Mouse (Mus musculus): ENCODE results near the gene Irgm1. TPM values are rescaled to one million over a fixed set of nuclear protein-coding genes. Genes with fewer than 3 reads are reported as not detected.
"Not testable (repeated sequence)": the region's sequence is repeated elsewhere in the genome, so short reads cannot be mapped to it uniquely, and the experiment has no call there.

The Irgm1 gene
- polyA plus RNA-seq (2012; rRNA removed): 7.3 and 11.5 TPM in 2 replicates

GRCm38 (mm10) chr11:48871201-48871772 is at the start of gene Irgm1:
TSS of gene Irgm1 (minus strand) at chr11:48871683.
- H3K4me3 ChIP-seq (replicated peaks; ENCODE audit: extremely low read depth, low read depth, low read length): peak within 1 kb of the TSS; percentile 83
- TF ChIP-seq POLR2A (IDR thresholded peaks at IDR 0.05; ENCODE audit: borderline replicate concordance, extremely low read depth, low read depth, low read length) (peak; percentile 64; the same call in 1 of the 2 replicates), CTCF (IDR thresholded peaks at IDR 0.05; ENCODE audit: insufficient read depth, low read length) (no peak)
- DNase-seq: peak; percentile 75
- WGBS: under 1% methylated on average over 19 of the region's 19 CpGs
- H3K4me1 ChIP-seq (ENCODE audit: control insufficient read depth, insufficient read depth, low read length): peaks cover 15% of the 10 kb centered on the region

- Histone ChIP-seq H3K4me1 (ENCODE audit: control insufficient read depth, insufficient read depth, low read length) (no peaks in the 10 kb centered on the region), H3K4me3 (replicated peaks; ENCODE audit: extremely low read depth, low read depth, low read length) (no peak overlapping the region)
- DNase-seq: no peak
- TF ChIP-seq POLR2A (IDR thresholded peaks at IDR 0.05; ENCODE audit: borderline replicate concordance, extremely low read depth, low read depth, low read length) (no peak), CTCF (IDR thresholded peaks at IDR 0.05; ENCODE audit: insufficient read depth, low read length) (no peak)
- WGBS: 67% methylated on average over 3 of the region's 3 CpGs
These were observed 46.9 kb upstream of the Irgm1 start for GRCm38 (mm10) chr11:48918380-48918779.

- no peak for DNase-seq
- 85% methylated on average over 1 of the region's 1 CpGs for WGBS
These were observed 42.1 kb upstream of the Irgm1 start for GRCm38 (mm10) chr11:48913611-48914010.

GRCm38 (mm10) chr11:48908459-48908858 is 37.0 kb upstream of the Irgm1 start:
- no peaks in the 10 kb centered on the region for H3K4me1 ChIP-seq (ENCODE audit: control insufficient read depth, insufficient read depth, low read length)
- no peak for DNase-seq
- TF ChIP-seq POLR2A (IDR thresholded peaks at IDR 0.05; ENCODE audit: borderline replicate concordance, extremely low read depth, low read depth, low read length) (no peak), CTCF (IDR thresholded peaks at IDR 0.05; ENCODE audit: insufficient read depth, low read length) (no peak)
- WGBS: 39% methylated on average over 1 of the region's 1 CpGs
- H3K4me3 ChIP-seq (replicated peaks; ENCODE audit: extremely low read depth, low read depth, low read length): no peak overlapping the region

More at GRCm38 (mm10) chr11:48913611-48914010, 42.1 kb upstream of the Irgm1 start:
- H3K4me1 ChIP-seq (ENCODE audit: control insufficient read depth, insufficient read depth, low read length): no peaks in the 10 kb centered on the region
- no peak overlapping the region for H3K4me3 ChIP-seq (replicated peaks; ENCODE audit: extremely low read depth, low read depth, low read length)
- TF ChIP-seq POLR2A (IDR thresholded peaks at IDR 0.05; ENCODE audit: borderline replicate concordance, extremely low read depth, low read depth, low read length) (no peak), CTCF (IDR thresholded peaks at IDR 0.05; ENCODE audit: insufficient read depth, low read length) (no peak)

GRCm38 (mm10) chr11:48902021-48902420 is 30.5 kb upstream of the Irgm1 start, which contains the start of gene Gm5431:
TSS of gene Gm5431 (minus strand) at chr11:48902214.
- peaks cover 11% of the 10 kb centered on the region; the same call in 1 of the 2 replicates for H3K4me1 ChIP-seq (ENCODE audit: control insufficient read depth, insufficient read depth, low read length)
- no peak for DNase-seq
- no peak for TF ChIP-seq CTCF (IDR thresholded peaks at IDR 0.05; ENCODE audit: insufficient read depth, low read length)
- TF ChIP-seq POLR2A (IDR thresholded peaks at IDR 0.05; ENCODE audit: borderline replicate concordance, extremely low read depth, low read depth, low read length): no peak
- no peak within 1 kb of the TSS for H3K4me3 ChIP-seq (replicated peaks; ENCODE audit: extremely low read depth, low read depth, low read length)
- WGBS: 24% methylated on average over 2 of the region's 2 CpGs

- 87% methylated on average over 1 of the region's 1 CpGs for WGBS
- not testable (repeated sequence) for H3K4me3 ChIP-seq (replicated peaks; ENCODE audit: extremely low read depth, low read depth, low read length); DNase-seq
- H3K4me1 ChIP-seq (ENCODE audit: control insufficient read depth, insufficient read depth, low read length): peaks cover 11% of the 10 kb centered on the region; the same call in 1 of the 2 replicates
These were observed 30.1 kb upstream of the Irgm1 start for GRCm38 (mm10) chr11:48901567-48901930.

- H3K4me1 ChIP-seq (ENCODE audit: control insufficient read depth, insufficient read depth, low read length): peaks cover 11% of the 10 kb centered on the region; the same call in 1 of the 2 replicates
- whole genome bisulfite sequencing: 71% methylated on average over 6 of the region's 6 CpGs
- DNase-seq; H3K4me3 ChIP-seq (replicated peaks; ENCODE audit: extremely low read depth, low read depth, low read length): not testable (repeated sequence)
These were observed 29.4 kb upstream of the Irgm1 start for GRCm38 (mm10) chr11:48900654-48901566.

GRCm38 (mm10) chr11:48898812-48899431 is 27.4 kb upstream of the Irgm1 start:
- DNase-seq: no peak
- TF ChIP-seq POLR2A (IDR thresholded peaks at IDR 0.05; ENCODE audit: borderline replicate concordance, extremely low read depth, low read depth, low read length): no peak
- no peak for TF ChIP-seq CTCF (IDR thresholded peaks at IDR 0.05; ENCODE audit: insufficient read depth, low read length)
- WGBS: 62% methylated on average over 2 of the region's 2 CpGs
- Histone ChIP-seq H3K4me1 (ENCODE audit: control insufficient read depth, insufficient read depth, low read length) (peaks cover 11% of the 10 kb centered on the region; the same call in 1 of the 2 replicates), H3K4me3 (replicated peaks; ENCODE audit: extremely low read depth, low read depth, low read length) (no peak overlapping the region)

- H3K4me3 ChIP-seq (replicated peaks; ENCODE audit: extremely low read depth, low read depth, low read length): no peak overlapping the region
- TF ChIP-seq POLR2A (IDR thresholded peaks at IDR 0.05; ENCODE audit: borderline replicate concordance, extremely low read depth, low read depth, low read length): no peak
- no peak for TF ChIP-seq CTCF (IDR thresholded peaks at IDR 0.05; ENCODE audit: insufficient read depth, low read length)
- peaks cover 10% of the 10 kb centered on the region for H3K4me1 ChIP-seq (ENCODE audit: control insufficient read depth, insufficient read depth, low read length)
- 100% methylated on average over 1 of the region's 1 CpGs for WGBS
- DNase-seq: no peak
These were observed 5.2 kb upstream of the Irgm1 start for GRCm38 (mm10) chr11:48876680-48877079.

GRCm38 (mm10) chr11:48875343-48875837 is 3.9 kb upstream of the Irgm1 start:
- 93% methylated on average over 1 of the region's 1 CpGs for WGBS
- H3K4me3 ChIP-seq (replicated peaks; ENCODE audit: extremely low read depth, low read depth, low read length); DNase-seq: not testable (repeated sequence)
- H3K4me1 ChIP-seq (ENCODE audit: control insufficient read depth, insufficient read depth, low read length): peaks cover 10% of the 10 kb centered on the region

All from lung, adult 2 months (tissue).